Mouse (Mus musculus) layer of hippocampus, adult 11-12 months (tissue): ENCODE data around the gene Dync1i1.

Source experiments
- DNase-seq: peaks from one replicate; pipeline ENCODE4 v3.0.0; 2022; ENCODE audit warnings: low spot score

The Dync1i1 gene

GRCm38 (mm10) chr6:6067201-6067600, 341.8 kb downstream of the Dync1i1 start:
- no peak for DNase-seq

DNA sequence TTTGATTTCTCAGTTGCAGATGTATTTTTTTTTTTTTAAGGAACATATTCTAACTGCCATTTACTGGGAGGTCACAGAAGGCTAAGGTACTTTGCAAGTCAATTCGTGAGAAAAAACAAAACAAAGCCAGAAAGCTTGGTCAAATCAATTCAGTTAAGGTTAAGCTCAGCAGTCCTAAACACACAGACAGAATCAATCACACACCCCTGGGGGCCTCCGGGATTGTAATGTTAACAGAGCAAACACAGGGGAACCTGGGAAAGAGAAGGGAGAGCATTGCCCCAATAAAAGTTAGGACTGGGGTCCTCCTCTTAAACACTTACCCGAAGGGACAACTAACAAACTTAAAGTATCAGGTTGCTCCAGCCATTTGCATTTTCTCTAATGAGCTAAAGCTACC, 344.6 kb downstream of the Dync1i1 start:
- no peak for DNase-seq

- no peak for DNase-seq
Observed at GRCm38 (mm10) chr6:6071038-6071437, 345.6 kb downstream of the Dync1i1 start.

GRCm38 (mm10) chr6:6075940-6076447, 350.6 kb downstream of the Dync1i1 start:
- no peak for DNase-seq

GRCm38 (mm10) chr6:6077234-6077633, 351.8 kb downstream of the Dync1i1 start:
- DNase-seq: no peak
